Mouse (Mus musculus): ENCODE results near the gene Kl. TPM values are rescaled to one million over a fixed set of nuclear protein-coding genes. Genes with fewer than 3 reads are reported as not detected.

Gene Kl
- polyA plus RNA-seq, 1 experiment from 2014 or later, result 0.13 TPM

DNA sequence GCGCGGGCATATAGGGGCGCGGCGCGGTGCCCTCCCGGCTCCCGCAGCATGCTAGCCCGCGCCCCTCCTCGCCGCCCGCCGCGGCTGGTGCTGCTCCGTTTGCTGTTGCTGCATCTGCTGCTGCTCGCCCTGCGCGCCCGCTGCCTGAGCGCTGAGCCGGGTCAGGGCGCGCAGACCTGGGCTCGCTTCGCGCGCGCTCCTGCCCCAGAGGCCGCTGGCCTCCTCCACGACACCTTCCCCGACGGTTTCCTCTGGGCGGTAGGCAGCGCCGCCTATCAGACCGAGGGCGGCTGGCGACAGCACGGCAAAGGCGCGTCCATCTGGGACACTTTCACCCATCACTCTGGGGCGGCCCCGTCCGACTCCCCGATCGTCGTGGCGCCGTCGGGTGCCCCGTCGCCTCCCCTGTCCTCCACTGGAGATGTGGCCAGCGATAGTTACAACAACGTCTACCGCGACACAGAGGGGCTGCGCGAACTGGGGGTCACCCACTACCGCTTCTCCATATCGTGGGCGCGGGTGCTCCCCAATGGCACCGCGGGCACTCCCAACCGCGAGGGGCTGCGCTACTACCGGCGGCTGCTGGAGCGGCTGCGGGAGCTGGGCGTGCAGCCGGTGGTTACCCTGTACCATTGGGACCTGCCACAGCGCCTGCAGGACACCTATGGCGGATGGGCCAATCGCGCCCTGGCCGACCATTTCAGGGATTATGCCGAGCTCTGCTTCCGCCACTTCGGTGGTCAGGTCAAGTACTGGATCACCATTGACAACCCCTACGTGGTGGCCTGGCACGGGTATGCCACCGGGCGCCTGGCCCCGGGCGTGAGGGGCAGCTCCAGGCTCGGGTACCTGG is 488 bp downstream of the Kl start:
- peaks cover 5% of the 10 kb centered on the region; the same call in 1 of the 2 replicates for H3K4me1 ChIP-seq (ENCODE audit: control insufficient read depth, insufficient read depth, low read length)
- H3K9me3 ChIP-seq (replicated peaks; ENCODE audit: control insufficient read depth, low read length), result no peaks in the 10 kb centered on the region
- H3K27me3 ChIP-seq (ENCODE audit: control insufficient read depth, insufficient read depth, low read length), result peaks cover 17% of the 10 kb centered on the region
- peak; percentile 56 for ATAC-seq (ENCODE audit: insufficient read depth, low FRiP score)
- no peak overlapping the region for H3K27ac ChIP-seq (ENCODE audit: low read length)
- peak overlapping the region; percentile 77 for H3K4me2 ChIP-seq (ENCODE audit: low read depth, low read length)
- H3K4me3 ChIP-seq (replicated peaks; ENCODE audit: low read length), result peak overlapping the region; percentile 50
- no peaks in the 10 kb centered on the region for H3K36me3 ChIP-seq (ENCODE audit: control insufficient read depth, insufficient read depth, low read length)
- H3K9ac ChIP-seq (ENCODE audit: low read length), result peak overlapping the region; percentile 69
- 3% methylated on average over 83 of the region's 89 CpGs for WGBS

DNA sequence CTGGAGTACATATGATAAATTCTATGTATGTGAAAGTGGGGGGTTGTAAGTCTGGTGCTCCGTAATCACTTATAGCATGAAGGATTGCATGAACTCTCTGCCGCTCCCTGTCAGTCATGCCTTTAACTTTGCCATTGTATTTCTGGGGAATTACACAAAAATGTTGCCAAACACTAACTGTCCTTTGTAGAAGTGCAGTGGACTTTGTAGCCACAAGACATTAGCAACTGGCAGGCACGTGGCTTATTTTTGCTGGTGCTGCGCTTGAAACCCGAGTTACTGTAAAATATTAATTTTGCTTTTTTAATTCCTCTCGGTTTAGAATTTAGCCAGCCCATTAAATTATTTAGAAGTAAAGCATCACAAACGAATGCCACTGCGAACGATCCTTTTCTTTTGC is 2.4 kb downstream of the Kl start:
- 87% methylated on average over 9 of the region's 9 CpGs for WGBS
- H3K4me3 ChIP-seq (replicated peaks; ENCODE audit: low read length), result no peak overlapping the region
- H3K27me3 ChIP-seq (ENCODE audit: control insufficient read depth, insufficient read depth, low read length), result peaks cover 17% of the 10 kb centered on the region
- no peaks in the 10 kb centered on the region for H3K36me3 ChIP-seq (ENCODE audit: control insufficient read depth, insufficient read depth, low read length)
- peaks cover 5% of the 10 kb centered on the region; the same call in 1 of the 2 replicates for H3K4me1 ChIP-seq (ENCODE audit: control insufficient read depth, insufficient read depth, low read length)
- H3K4me2 ChIP-seq (ENCODE audit: low read depth, low read length), result no peak overlapping the region
- H3K9ac ChIP-seq (ENCODE audit: low read length), result no peak overlapping the region
- no peaks in the 10 kb centered on the region for H3K9me3 ChIP-seq (replicated peaks; ENCODE audit: control insufficient read depth, low read length)
- H3K27ac ChIP-seq (ENCODE audit: low read length), result no peak overlapping the region
- ATAC-seq (ENCODE audit: insufficient read depth, low FRiP score), result no peak

DNA sequence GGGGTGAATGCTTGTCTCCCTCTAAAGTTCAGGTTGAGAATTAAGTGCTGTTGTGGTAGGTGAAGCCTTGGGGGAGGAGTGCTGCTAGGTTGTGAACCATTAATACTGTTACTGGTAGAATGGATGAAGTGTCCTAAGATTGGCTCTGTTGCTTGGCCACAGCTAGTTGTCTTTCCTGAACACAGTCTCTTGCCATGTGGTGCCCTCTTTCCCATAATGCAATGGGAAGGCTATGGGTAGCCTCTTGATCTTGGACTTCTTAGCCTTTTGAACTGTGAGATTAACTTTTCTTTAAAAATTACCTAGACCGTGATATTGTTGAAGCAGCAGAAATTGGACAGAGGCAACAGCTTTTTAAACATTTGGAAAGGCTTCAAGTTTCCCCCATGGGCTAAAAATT is 7.5 kb downstream of the Kl start:
- no peak for ATAC-seq (ENCODE audit: insufficient read depth, low FRiP score)
- 66% methylated on average over 1 of the region's 1 CpGs for WGBS
- no peak overlapping the region for H3K4me3 ChIP-seq (replicated peaks; ENCODE audit: low read length)
- H3K36me3 ChIP-seq (ENCODE audit: control insufficient read depth, insufficient read depth, low read length), result no peaks in the 10 kb centered on the region
- H3K9me3 ChIP-seq (replicated peaks; ENCODE audit: control insufficient read depth, low read length), result no peaks in the 10 kb centered on the region
- H3K27me3 ChIP-seq (ENCODE audit: control insufficient read depth, insufficient read depth, low read length), result no peaks in the 10 kb centered on the region
- no peak overlapping the region for H3K4me2 ChIP-seq (ENCODE audit: low read depth, low read length)
- H3K27ac ChIP-seq (ENCODE audit: low read length), result no peak overlapping the region
- H3K4me1 ChIP-seq (ENCODE audit: control insufficient read depth, insufficient read depth, low read length), result no peaks in the 10 kb centered on the region
- H3K9ac ChIP-seq (ENCODE audit: low read length), result no peak overlapping the region

DNA sequence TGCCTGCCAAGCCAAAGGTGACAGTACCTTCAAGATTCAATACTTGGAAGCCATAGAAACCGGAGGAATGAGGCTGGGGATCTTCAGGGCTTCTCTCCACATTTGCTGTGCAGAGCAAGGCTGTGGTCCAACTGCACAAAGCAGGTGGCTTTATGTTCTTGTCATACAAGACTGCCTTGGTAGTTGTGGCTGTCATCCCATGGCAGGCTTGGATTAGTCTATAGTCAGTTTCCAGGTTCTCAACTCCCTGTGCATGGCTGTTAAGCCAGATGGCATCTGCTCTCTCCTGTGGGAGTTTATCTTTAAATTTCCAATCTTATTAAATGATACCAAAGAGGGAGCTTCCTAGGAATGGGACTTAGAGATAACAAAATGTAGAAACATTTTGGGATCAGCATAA is 9.2 kb downstream of the Kl start:
- Histone ChIP-seq H3K9ac (ENCODE audit: low read length) (no peak overlapping the region), H3K4me3 (replicated peaks; ENCODE audit: low read length) (no peak overlapping the region), H3K9me3 (replicated peaks; ENCODE audit: control insufficient read depth, low read length) (no peaks in the 10 kb centered on the region), H3K4me2 (ENCODE audit: low read depth, low read length) (no peak overlapping the region), H3K36me3 (ENCODE audit: control insufficient read depth, insufficient read depth, low read length) (no peaks in the 10 kb centered on the region), H3K4me1 (ENCODE audit: control insufficient read depth, insufficient read depth, low read length) (no peaks in the 10 kb centered on the region), H3K27me3 (ENCODE audit: control insufficient read depth, insufficient read depth, low read length) (no peaks in the 10 kb centered on the region), H3K27ac (ENCODE audit: low read length) (no peak overlapping the region)
- WGBS, result 82% methylated on average over 1 of the region's 1 CpGs
- no peak for ATAC-seq (ENCODE audit: insufficient read depth, low FRiP score)

DNA sequence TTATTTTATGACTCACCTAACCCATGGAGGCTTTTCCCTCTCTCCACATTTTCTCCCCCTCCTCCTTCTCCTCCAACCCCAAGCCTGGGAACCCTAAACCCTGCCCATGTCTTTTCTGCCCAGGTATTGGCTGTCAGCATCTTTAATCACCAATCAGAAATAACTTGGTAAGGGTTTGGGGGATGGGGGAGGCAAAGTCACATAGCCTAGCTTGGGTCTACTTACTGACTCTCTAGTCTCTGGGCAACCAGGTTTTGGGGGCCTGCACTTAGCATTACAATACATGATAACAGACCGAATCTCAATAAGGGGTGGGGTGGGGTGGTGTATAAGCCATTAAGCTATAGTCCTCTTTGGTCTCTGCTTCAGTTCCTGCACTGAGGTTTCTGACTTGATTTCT is 10.3 kb downstream of the Kl start:
- no peak overlapping the region for H3K27ac ChIP-seq (ENCODE audit: low read length)
- no peak overlapping the region for H3K4me2 ChIP-seq (ENCODE audit: low read depth, low read length)
- no peaks in the 10 kb centered on the region for H3K36me3 ChIP-seq (ENCODE audit: control insufficient read depth, insufficient read depth, low read length)
- H3K9ac ChIP-seq (ENCODE audit: low read length), result no peak overlapping the region
- H3K4me1 ChIP-seq (ENCODE audit: control insufficient read depth, insufficient read depth, low read length), result no peaks in the 10 kb centered on the region
- 89% methylated on average over 1 of the region's 1 CpGs for WGBS
- no peaks in the 10 kb centered on the region for H3K27me3 ChIP-seq (ENCODE audit: control insufficient read depth, insufficient read depth, low read length)
- H3K9me3 ChIP-seq (replicated peaks; ENCODE audit: control insufficient read depth, low read length), result no peaks in the 10 kb centered on the region
- ATAC-seq (ENCODE audit: insufficient read depth, low FRiP score), result no peak
- no peak overlapping the region for H3K4me3 ChIP-seq (replicated peaks; ENCODE audit: low read length)

DNA sequence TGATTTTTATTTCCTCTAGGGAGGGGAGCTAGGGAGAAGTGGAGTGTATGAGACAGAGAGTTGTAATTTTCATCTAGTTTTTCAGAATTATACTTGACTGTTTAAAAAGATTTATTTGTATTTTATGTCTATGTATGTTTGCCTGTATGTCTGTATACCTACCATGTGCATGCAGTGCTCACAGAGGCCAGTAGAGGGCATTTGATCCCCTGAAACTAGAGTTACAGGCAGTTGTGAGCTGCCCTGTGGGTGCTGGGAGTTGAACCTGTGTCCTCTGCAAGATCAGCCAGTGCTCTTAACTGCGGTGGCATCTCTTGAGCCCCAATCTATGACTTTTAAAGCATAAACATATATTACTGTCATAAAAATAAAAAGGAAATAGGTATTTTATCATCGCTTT is 15.5 kb downstream of the Kl start:
- ATAC-seq (ENCODE audit: insufficient read depth, low FRiP score), result no peak
- no peaks in the 10 kb centered on the region for H3K36me3 ChIP-seq (ENCODE audit: control insufficient read depth, insufficient read depth, low read length)
- WGBS, result 97% methylated on average over 2 of the region's 2 CpGs
- H3K9me3 ChIP-seq (replicated peaks; ENCODE audit: control insufficient read depth, low read length), result peaks cover 2% of the 10 kb centered on the region; the same call in 1 of the 2 replicates
- no peak overlapping the region for H3K27ac ChIP-seq (ENCODE audit: low read length)
- no peak overlapping the region for H3K9ac ChIP-seq (ENCODE audit: low read length)
- 0 out of 2 replicates have a peak, but pooled peaks cover 5% of the 10 kb centered on the region for H3K4me1 ChIP-seq (ENCODE audit: control insufficient read depth, insufficient read depth, low read length)
- H3K4me3 ChIP-seq (replicated peaks; ENCODE audit: low read length), result no peak overlapping the region
- H3K27me3 ChIP-seq (ENCODE audit: control insufficient read depth, insufficient read depth, low read length), result no peaks in the 10 kb centered on the region
- H3K4me2 ChIP-seq (ENCODE audit: low read depth, low read length), result no peak overlapping the region

DNA sequence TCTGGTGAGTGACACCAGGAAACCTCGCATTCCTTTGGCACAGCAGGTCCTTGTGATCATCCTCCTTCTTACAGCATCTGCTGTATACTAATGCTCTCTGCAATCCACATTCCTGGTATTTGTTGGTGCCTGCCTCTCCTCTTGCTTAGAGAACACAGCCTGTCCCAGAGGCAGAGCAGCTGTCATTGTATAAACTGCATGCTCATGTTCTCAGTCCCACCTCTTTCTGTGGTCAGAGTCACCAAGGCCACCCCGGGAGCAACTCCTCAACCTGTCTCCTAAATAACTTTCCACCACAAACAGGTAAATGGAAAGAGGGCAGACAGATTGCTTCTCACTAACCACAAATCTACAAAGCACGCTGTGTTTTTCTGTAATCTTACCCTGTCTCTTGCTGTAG is 18.1 kb downstream of the Kl start:
- no peak for ATAC-seq (ENCODE audit: insufficient read depth, low FRiP score)
- 26% methylated on average over 3 of the region's 3 CpGs for WGBS

DNA sequence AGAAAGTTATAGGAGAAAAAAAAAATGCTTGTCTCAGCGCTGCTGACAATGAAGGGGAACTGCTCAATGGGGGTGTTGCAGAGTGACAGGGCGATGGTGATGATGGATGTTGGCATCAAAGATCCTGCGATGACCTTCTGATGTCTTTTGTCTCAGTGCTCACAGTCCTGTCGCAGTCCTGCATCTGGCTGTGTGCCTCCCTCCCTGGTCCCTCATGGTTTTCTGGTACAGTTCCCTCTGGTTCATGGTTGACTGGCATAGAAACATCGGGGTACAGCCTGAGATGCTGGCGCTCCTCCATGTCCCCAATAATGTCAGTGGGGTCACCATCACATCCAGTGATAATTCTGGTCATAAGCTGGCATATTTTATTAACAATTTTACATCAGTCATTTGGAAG is 18.7 kb downstream of the Kl start:
- no peak overlapping the region for H3K4me3 ChIP-seq (replicated peaks; ENCODE audit: low read length)
- H3K9ac ChIP-seq (ENCODE audit: low read length), result no peak overlapping the region
- H3K27ac ChIP-seq (ENCODE audit: low read length), result no peak overlapping the region
- ATAC-seq (ENCODE audit: insufficient read depth, low FRiP score), result no peak
- 64% methylated on average over 6 of the region's 6 CpGs for WGBS
- no peak overlapping the region for H3K4me2 ChIP-seq (ENCODE audit: low read depth, low read length)
- no peaks in the 10 kb centered on the region for H3K27me3 ChIP-seq (ENCODE audit: control insufficient read depth, insufficient read depth, low read length)
- H3K9me3 ChIP-seq (replicated peaks; ENCODE audit: control insufficient read depth, low read length), result peaks cover 2% of the 10 kb centered on the region; the same call in 1 of the 2 replicates
- H3K36me3 ChIP-seq (ENCODE audit: control insufficient read depth, insufficient read depth, low read length), result no peaks in the 10 kb centered on the region
- H3K4me1 ChIP-seq (ENCODE audit: control insufficient read depth, insufficient read depth, low read length), result 0 out of 2 replicates have a peak, but pooled peaks cover 5% of the 10 kb centered on the region

More for the DNA sequence above, 18.1 kb downstream of the Kl start:
- 0 out of 2 replicates have a peak, but pooled peaks cover 5% of the 10 kb centered on the region for H3K4me1 ChIP-seq (ENCODE audit: control insufficient read depth, insufficient read depth, low read length)
- H3K9ac ChIP-seq (ENCODE audit: low read length), result no peak overlapping the region
- H3K27me3 ChIP-seq (ENCODE audit: control insufficient read depth, insufficient read depth, low read length), result no peaks in the 10 kb centered on the region
- no peak overlapping the region for H3K27ac ChIP-seq (ENCODE audit: low read length)
- no peak overlapping the region for H3K4me3 ChIP-seq (replicated peaks; ENCODE audit: low read length)
- H3K4me2 ChIP-seq (ENCODE audit: low read depth, low read length), result no peak overlapping the region
- H3K9me3 ChIP-seq (replicated peaks; ENCODE audit: control insufficient read depth, low read length), result peaks cover 2% of the 10 kb centered on the region; the same call in 1 of the 2 replicates
- no peaks in the 10 kb centered on the region for H3K36me3 ChIP-seq (ENCODE audit: control insufficient read depth, insufficient read depth, low read length)

DNA sequence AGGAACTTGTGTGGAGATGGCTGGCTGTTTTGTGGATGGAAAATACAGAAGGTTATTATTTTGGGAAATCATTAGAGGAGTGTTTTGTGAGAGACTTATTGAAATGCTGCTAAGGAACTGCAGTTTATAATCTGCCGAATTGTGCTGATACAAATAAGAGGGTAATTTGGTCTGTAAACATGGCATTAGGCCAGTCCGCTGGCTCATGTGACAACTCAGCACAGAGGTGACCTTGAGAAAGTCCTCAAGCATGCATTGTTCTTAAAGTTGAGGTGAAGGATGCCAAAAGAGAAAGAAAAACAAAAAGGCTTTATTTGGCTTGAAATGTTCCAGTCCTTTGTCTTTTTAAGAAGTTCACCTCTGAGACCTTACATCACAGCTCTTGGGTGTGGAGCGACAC is 21.8 kb downstream of the Kl start:
- Histone ChIP-seq H3K4me1 (ENCODE audit: control insufficient read depth, insufficient read depth, low read length) (0 out of 2 replicates have a peak, but pooled peaks cover 8% of the 10 kb centered on the region), H3K36me3 (ENCODE audit: control insufficient read depth, insufficient read depth, low read length) (no peaks in the 10 kb centered on the region), H3K4me2 (ENCODE audit: low read depth, low read length) (no peak overlapping the region), H3K9ac (ENCODE audit: low read length) (no peak overlapping the region), H3K9me3 (replicated peaks; ENCODE audit: control insufficient read depth, low read length) (no peaks in the 10 kb centered on the region), H3K27me3 (ENCODE audit: control insufficient read depth, insufficient read depth, low read length) (no peaks in the 10 kb centered on the region), H3K4me3 (replicated peaks; ENCODE audit: low read length) (no peak overlapping the region), H3K27ac (ENCODE audit: low read length) (no peak overlapping the region)
- WGBS, result 60% methylated on average over 3 of the region's 3 CpGs
- no peak for ATAC-seq (ENCODE audit: insufficient read depth, low FRiP score)
